Mouse (Mus musculus): Measurements from ENCODE around the gene 0610030E20Rik.

The 0610030E20Rik gene

GRCm38 (mm10) chr6:72370091-72370490 is 23.0 kb downstream of the 0610030E20Rik start:
- DNase-seq (ENCODE audit: low spot score) = no peak

- no peak for DNase-seq (ENCODE audit: low spot score)
These were observed 24.0 kb downstream of the 0610030E20Rik start for GRCm38 (mm10) chr6:72371147-72371546.

GRCm38 (mm10) chr6:72371571-72371970 is 24.5 kb downstream of the 0610030E20Rik start:
- no peak for DNase-seq (ENCODE audit: low spot score)

GRCm38 (mm10) chr6:72373184-72373583 is 26.1 kb downstream of the 0610030E20Rik start:
- DNase-seq (ENCODE audit: low spot score) = no peak

DNA sequence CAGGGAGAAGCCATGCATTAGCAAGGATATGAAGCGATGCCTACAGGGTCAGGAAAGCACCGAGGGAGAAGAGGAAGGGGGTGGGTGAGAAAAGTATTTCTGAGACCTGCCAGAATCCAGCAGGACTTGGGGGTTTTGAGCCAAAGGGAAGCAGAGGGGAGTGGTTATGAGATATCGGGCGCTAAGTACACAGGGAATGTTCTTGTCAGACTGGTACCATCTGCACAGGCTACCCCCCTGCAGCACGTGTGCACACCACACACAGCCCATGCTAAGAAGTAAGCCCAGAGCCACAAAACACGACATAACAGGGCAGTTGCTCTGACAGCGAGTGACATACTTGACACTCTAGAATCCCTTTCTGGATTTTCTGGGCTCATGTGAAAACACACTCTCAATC is 27.1 kb downstream of the 0610030E20Rik start:
- no peak for DNase-seq (ENCODE audit: low spot score)

- no peak for DNase-seq (ENCODE audit: low spot score)
These were observed 27.9 kb downstream of the 0610030E20Rik start for GRCm38 (mm10) chr6:72374820-72375563.

DNA sequence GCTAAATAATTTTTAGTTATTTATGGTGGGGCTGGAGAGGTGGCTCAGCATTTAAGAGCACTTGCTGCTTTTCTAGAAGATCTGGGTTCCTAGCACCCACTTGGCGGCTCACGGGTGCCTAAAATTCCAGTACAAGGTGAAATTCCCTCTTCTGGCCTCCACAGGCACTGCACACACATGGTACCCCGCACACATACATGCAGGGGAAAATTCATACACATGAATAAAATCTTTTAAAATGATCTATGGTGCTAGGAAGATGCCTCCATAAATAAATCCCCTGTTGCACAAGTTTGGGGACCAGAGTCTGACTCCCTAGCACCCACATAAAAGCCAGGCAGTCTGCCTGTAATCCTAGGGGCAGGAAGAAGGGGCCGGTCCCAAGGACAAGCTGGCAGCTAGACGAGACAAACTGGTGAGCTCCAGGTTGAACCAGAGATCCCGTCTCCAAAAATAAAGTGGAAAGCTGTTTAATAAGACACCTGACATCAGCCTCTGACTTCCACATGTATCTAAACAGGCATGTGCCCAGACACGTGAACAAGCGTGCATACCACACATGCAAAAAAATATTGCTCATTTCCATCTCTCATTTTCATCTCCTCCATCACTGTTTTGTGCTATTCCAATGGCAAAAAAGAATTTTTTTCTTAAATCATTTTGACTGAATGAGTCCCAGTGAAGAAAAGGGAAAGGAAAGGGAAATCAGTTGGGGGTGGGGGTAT is 31.6 kb downstream of the 0610030E20Rik start:
- no peak for DNase-seq (ENCODE audit: low spot score)

DNA sequence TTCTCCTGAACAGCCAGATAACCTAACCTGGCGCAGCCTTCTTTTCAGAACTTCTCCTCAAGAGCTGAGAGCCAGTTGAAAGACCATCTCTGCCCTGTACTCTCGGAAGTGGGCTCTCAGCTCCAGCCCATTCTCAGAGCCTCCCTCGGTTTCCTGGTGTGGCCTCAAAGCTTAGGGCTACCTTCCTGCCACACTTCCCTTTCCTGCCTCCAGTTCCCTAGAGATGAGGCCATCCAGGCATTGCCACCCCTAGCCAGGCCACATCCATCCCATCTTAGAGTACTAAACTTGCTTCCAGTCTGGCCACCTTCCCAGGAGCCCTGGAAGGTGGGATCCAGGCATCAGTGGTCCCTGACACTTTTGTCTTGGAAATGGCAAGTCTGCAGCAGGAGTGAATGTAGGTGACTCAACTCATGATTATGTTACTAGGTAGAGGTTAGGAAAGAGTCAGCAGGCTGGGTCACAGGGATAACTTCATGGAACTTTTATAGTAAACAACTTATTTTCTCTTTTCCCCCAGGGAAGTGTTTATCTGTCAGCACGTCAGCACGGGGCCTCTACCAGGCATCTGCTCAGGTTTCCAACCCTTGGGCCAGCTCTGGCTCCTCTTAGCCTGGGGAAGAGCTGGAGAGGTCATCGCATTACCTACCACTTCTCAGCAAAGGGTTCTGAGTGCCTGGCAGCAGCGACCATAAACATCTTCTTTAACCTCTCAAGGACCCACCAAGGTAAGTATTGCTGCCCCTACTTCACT is 32.4 kb downstream of the 0610030E20Rik start:
- no peak for DNase-seq (ENCODE audit: low spot score)

DNA sequence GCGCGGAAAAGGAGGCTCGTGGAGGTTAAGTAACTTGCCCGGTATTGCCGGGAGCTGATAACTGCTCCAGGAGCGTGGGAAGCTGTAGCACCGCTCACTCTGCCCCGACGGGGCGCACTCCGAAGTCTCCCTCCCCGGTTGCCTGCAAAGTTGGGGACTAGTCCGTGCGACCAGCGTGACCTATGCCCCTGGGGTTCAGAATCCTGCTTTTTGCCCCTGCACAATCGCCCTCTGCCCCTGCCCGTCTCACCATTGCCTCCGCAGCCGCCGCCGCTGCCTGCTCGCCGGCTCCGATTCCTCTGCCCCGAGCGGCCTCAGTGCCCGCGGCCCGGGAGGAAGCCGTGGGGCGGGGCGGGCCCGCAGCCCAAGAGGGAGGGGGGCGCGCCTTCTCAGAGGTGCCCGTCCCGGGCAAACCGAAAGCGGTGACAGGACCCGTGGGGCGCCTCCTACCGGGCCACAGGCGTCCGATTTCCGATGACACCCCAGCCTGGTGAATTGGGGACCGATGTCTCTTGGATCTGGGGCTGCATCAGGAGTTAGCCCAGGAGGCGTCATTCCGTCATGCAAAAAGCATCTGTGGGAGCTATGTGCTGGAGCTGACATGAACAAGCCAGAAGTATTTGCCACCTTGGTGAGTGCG is 33.1 kb downstream of the 0610030E20Rik start, which contains the start of gene Vamp5:
Gene Vamp5 (minus strand): TSS at position 338 of the 640 bp plus-strand sequence.
- DNase-seq (ENCODE audit: low spot score) = peak; percentile 94

GRCm38 (mm10) chr6:72382494-72382893 is 35.4 kb downstream of the 0610030E20Rik start:
- DNase-seq (ENCODE audit: low spot score) = no peak

GRCm38 (mm10) chr6:72383142-72383820 is 36.2 kb downstream of the 0610030E20Rik start:
- no peak for DNase-seq (ENCODE audit: low spot score)

- DNase-seq (ENCODE audit: low spot score) = no peak
These were observed 36.8 kb downstream of the 0610030E20Rik start for GRCm38 (mm10) chr6:72383952-72384351.

DNA sequence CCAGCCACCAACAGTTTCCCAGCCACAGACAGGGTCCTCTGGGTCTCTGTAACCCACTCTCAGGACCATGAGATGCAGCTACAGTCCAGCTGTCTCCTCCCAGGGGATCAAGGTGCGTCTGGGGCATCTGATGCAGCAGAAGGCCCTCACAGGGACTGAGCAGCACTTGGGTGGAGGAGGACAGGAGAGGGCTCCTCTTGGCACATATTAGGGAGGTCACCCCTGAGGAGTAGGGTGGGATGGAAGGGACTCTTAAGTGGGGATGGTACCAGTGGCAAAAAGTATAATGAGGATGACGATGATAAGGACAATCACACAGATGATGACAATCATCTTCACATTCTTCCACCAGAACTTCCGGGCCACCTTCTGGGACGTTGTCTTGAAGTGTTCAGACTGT is 38.1 kb downstream of the 0610030E20Rik start:
- DNase-seq (ENCODE audit: low spot score) = no peak

DNA sequence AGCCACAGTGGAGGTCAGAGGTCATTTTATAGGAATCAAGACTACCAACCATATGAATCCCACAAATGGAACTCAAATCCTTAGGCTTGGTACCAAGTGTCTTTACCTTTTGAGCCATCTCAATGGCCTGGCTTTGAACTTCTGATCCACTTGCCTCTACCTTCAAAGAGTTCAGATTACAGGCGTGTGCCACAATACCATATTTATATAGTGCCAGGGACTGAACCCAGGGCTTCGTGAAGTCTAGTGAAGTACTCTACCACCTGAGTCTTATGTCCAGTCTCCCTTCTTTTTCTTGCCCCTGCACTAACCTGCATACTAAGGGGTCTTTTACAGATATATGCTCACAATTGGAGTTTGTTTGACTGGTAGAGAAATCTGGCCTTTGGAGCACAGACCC is 39.4 kb downstream of the 0610030E20Rik start:
- no peak for DNase-seq (ENCODE audit: low spot score)

- DNase-seq (ENCODE audit: low spot score) = no peak
These were observed 40.7 kb downstream of the 0610030E20Rik start for GRCm38 (mm10) chr6:72387816-72388215.

DNA sequence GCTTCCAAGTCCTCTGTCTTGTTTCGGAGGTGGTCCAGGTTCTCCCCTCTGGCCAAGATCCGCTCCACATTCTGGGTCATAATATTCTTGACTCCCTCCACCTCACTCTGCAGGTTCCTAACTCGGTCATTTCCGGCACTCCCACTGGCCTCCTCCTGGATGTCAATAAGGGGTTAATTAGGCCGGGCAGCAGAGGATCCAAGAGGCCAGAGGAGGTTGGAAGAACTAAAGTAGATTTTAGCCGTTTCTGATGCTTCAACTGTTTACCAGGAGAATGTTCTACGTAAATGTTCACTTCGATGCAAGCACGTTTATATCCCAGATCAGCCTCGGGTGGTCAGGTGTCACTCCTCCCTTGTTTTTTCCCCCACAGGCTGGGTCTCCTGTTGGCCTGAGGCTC is 41.1 kb downstream of the 0610030E20Rik start:
- DNase-seq (ENCODE audit: low spot score) = no peak

GRCm38 (mm10) chr6:72388791-72389329 is 41.7 kb downstream of the 0610030E20Rik start:
- no peak for DNase-seq (ENCODE audit: low spot score)

GRCm38 (mm10) chr6:72389471-72389940 is 42.4 kb downstream of the 0610030E20Rik start:
- DNase-seq (ENCODE audit: low spot score) = no peak

DNA sequence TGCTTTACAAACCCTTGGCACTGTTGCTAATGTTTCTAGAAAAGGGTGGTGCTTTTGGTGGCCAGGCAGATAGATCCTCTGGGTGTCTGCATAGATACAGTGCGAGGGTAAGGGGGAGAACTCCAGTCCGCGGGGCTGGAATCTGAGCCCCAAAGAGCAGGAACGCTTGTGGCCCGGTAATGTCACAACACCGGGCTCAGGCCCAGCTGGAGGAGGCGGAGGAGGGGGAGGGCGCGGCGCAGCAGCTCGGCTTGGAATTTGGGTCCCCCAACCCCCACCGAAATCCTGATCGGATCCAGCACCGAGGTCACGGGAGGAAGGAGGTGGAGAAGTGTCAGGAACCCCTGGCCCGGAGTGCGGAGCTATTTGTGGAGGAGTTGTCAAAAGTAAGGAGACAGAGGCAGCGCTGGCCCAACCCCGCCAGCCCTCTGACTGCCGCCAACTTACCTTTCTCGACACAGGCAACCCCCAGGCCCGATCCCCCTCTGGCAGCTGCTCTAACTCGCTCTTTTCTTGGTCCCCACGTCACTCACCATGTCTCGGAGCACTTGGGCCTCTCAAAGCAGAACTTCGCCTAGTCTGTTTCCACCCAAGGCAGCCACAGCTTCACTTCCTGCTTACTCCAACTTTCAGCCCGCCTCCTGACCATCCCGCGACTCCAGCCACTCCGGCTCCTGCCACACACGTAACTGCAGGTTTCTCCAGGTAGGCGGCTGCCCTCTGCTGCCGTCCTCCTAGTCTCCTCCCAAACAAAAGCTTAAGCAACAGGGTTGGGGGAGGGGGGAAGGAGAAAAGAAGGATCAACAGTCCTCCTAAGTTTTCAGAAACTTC is 43.0 kb downstream of the 0610030E20Rik start, which contains the start of gene Vamp8:
Gene Vamp8 (minus strand): TSS at position 763 of the 831 bp plus-strand sequence.
- DNase-seq (ENCODE audit: low spot score) = peak; percentile 91
